Mouse (Mus musculus) gastrocnemius, adult 2 months (tissue): ENCODE measurements around the gene Agpat2. TPM values are rescaled to one million over a fixed set of nuclear protein-coding genes. Genes with fewer than 3 reads are reported as not detected.
A peak's percentile ranks its signal among the peaks of the same experiment; 100 is the strongest.

Experiments
- DNase-seq: peaks from one replicate; pipeline ENCODE4 v3.0.0; 2022
- H3K27ac ChIP-seq: fragments of 200-600 bp; 2 replicates; pipeline ENCODE4 v1.8.1; 2022; ENCODE audit warnings: mild to moderate bottlenecking
- H3K4me3 ChIP-seq: fragments of 200-600 bp; 2 replicates; pipeline ENCODE4 v1.8.1; 2022; ENCODE audit warnings: mild to moderate bottlenecking, moderate library complexity
- CTCF ChIP-seq: fragments of 200-600 bp; IDR thresholded peaks from 2 replicates; pipeline ENCODE4 v1.8.1; 2022; ENCODE audit warnings: antibody characterized with exemption, mild to moderate bottlenecking, moderate library complexity
- intact Hi-C: fragments of 180-260 bp; cut with DNase I; formaldehyde crosslinking; loops from one replicate; pipeline ENCODE4 v1.15.1; 2025
- total RNA-seq, 2 experiments: library from RNA; stranded (reverse); gene quantifications; 2 replicates each; pipeline ENCODE4 v1.2.3; 2021

Agpat2 gene
- total RNA-seq, 2 experiments from 2014 or later = 2.8 to 7.3 TPM

- no peak for DNase-seq
- intact Hi-C loops = no loop called here
- H3K27ac ChIP-seq = peak overlapping the region; percentile 92
- TF ChIP-seq CTCF = no peak
- H3K4me3 ChIP-seq = peak overlapping the region; percentile 86
Observed at GRCm38 (mm10) chr2:26590962-26591361, 13.3 kb downstream of the Agpat2 start.

- no peak for DNase-seq
- Histone ChIP-seq H3K4me3 (peak overlapping the region; percentile 86), H3K27ac (peak overlapping the region; percentile 92)
- intact Hi-C loops = no loop called here
- no peak for TF ChIP-seq CTCF
Observed at GRCm38 (mm10) chr2:26590282-26590681, 13.9 kb downstream of the Agpat2 start.

DNA sequence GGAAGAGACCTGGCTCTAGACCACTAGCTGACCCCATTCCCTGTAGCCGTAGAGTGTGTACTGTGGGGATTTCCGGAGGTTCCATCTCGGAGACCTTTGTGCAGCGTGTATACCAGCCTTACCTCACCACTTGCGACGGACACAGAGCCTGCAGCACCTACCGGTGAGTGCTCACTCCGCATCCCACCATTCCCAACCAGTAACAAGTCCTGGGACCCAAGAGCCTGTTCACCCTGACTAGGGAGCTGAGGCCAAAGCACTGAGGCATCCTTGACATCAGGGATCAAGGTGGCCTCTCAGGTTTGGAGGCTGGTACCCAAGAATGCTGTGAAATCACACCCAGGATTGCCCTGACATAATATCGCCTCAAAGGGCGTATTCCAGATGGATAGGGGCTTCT lies 14.9 kb downstream of the Agpat2 start:
- H3K27ac ChIP-seq = peak overlapping the region; percentile 92
- DNase-seq = no peak
- TF ChIP-seq CTCF = no peak
- intact Hi-C loops = no loop called here
- peak overlapping the region; percentile 86 for H3K4me3 ChIP-seq

- Histone ChIP-seq H3K4me3 (peak overlapping the region; percentile 86), H3K27ac (peak overlapping the region; percentile 92)
- no peak for DNase-seq
- no peak for TF ChIP-seq CTCF
- intact Hi-C loops = no loop called here
Observed at GRCm38 (mm10) chr2:26588573-26588972, 15.6 kb downstream of the Agpat2 start.

DNA sequence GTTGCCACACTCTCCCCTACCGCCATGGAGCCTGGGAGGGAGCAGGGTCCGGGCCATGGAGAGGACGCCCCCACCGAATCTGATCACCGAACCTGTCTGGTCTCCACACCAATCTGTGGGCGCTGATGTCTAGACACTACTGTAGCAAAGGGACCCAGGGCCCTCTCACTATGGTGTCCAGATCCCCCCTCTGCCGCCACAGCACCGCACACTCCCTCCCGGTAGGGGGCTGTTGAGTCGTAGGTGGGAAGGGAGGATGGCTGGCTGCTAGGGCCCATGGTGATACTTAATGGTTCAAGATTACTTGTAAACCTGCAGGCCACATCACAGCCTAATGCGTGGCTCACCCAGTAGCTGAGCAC lies 17.2 kb downstream of the Agpat2 start:
- Histone ChIP-seq H3K4me3 (peak overlapping the region; percentile 86), H3K27ac (peak overlapping the region; percentile 92)
- TF ChIP-seq CTCF = no peak
- intact Hi-C loops = no loop called here
- no peak for DNase-seq

DNA sequence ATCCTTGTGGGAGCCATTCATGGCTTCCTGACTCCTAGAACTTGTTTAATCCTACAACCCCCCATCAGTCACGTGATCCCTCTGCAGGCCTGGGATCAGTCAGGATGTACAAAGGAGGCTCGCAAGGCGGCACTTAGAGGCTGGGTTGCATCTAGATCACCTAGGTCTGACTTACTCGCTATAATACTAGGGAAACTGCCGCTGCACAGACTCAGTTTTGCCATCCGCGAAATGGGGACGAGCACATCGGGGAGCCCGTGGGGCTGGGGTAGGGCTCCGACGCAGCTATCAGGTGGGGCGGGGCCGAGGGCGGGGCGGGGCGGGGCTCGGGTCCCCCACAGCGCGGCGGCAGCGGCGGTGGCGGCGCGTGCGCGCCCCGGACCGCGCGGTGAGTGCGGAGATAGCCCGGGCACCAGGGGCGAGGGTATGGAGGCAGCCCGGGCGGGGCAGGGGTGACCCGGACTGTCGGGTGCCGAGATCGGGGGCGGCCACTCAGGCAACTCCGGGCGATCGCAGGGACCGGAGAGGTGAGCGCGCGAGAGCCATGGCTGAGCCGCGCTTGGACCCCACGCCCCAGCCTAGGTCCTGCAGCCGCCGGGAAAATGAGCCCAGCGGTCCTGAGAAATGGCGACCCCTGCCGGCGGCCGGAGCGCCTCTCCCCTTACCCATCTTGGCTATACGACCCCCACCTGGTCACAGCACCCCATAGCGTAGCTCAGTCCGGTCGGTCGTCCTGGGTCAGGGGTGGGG lies 17.7 kb downstream of the Agpat2 start, which contains the start of gene Gm20532:
Gene Gm20532 (plus strand): TSS at position 346 of the 750 bp plus-strand sequence.
- peak; percentile 73 for DNase-seq
- peak; percentile 73 for TF ChIP-seq CTCF
- H3K27ac ChIP-seq = peak within 1 kb of the TSS; percentile 92
- peak within 1 kb of the TSS; percentile 86 for H3K4me3 ChIP-seq
- intact Hi-C loops = no loop called here

- peak; percentile 73 for DNase-seq
- intact Hi-C loops = loop anchor here (2.0 kb wide), 1 partner anchor 15 kb away; no protein-coding TSS in a partner anchor
- Histone ChIP-seq H3K27ac (peak overlapping the region; percentile 92), H3K4me3 (peak overlapping the region; percentile 86)
- TF ChIP-seq CTCF = no peak
Observed at GRCm38 (mm10) chr2:26585713-26586112, 18.5 kb downstream of the Agpat2 start.

GRCm38 (mm10) chr2:26583640-26584039 lies 20.6 kb downstream of the Agpat2 start:
- Histone ChIP-seq H3K4me3 (peak overlapping the region; percentile 86), H3K27ac (peak overlapping the region; percentile 92)
- no peak for TF ChIP-seq CTCF
- intact Hi-C loops = loop anchor here (2.0 kb wide), 1 partner anchor 13 kb away; no protein-coding TSS in a partner anchor
- peak; percentile 75 for DNase-seq

GRCm38 (mm10) chr2:26582741-26583140 lies 21.5 kb downstream of the Agpat2 start:
- no peak for TF ChIP-seq CTCF
- peak overlapping the region; percentile 65 for H3K4me3 ChIP-seq
- H3K27ac ChIP-seq = peak overlapping the region; percentile 92
- intact Hi-C loops = no loop called here
- DNase-seq = no peak

- no peak for DNase-seq
- peak overlapping the region; percentile 92 for H3K27ac ChIP-seq
- no peak for TF ChIP-seq CTCF
- intact Hi-C loops = no loop called here
- peak overlapping the region; percentile 65 for H3K4me3 ChIP-seq
Observed at GRCm38 (mm10) chr2:26582203-26582602, 22.0 kb downstream of the Agpat2 start.

- TF ChIP-seq CTCF = no peak
- Histone ChIP-seq H3K27ac (peak overlapping the region; percentile 92), H3K4me3 (peak overlapping the region; percentile 65)
- DNase-seq = no peak
- intact Hi-C loops = no loop called here
Observed at GRCm38 (mm10) chr2:26580751-26581150, 23.5 kb downstream of the Agpat2 start.

DNA sequence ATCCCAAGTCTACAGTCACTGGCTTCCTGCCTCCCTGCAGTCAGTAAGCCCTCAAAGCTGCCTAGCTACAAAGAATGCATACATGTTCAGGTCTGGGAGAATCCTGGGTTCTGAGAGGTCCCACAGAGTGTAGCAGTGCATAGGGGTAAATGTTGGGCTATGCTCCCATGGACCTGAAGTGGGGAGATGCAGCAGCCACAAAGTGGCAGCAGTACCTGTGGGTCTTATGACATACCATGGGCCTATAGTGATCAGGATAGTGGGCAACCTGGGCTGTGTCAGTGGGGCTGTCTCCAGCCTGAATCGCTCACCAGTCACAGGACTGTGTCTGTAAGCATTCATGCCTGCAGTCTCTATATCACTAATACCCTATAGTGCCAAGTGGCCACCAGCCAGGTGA lies 24.5 kb downstream of the Agpat2 start, which contains the start of gene Egfl7:
Gene Egfl7 (plus strand): TSS at position 301 of the 400 bp plus-strand sequence.
- no peak for TF ChIP-seq CTCF
- H3K4me3 ChIP-seq = peak within 1 kb of the TSS; percentile 65
- peak within 1 kb of the TSS; percentile 92 for H3K27ac ChIP-seq
- DNase-seq = no peak
- intact Hi-C loops = no loop called here

GRCm38 (mm10) chr2:26578369-26578768 lies 25.8 kb downstream of the Agpat2 start:
- Histone ChIP-seq H3K27ac (peak overlapping the region; percentile 92), H3K4me3 (peak overlapping the region; percentile 59)
- DNase-seq = peak; percentile 45
- intact Hi-C loops = no loop called here
- TF ChIP-seq CTCF = no peak
